Comparison of ENCODE assay signal across 22 mouse cellular contexts in genomic region chr13:110580570-110580969, GRCm38 (mm10).
DNase-seq lines count a peak whose midpoint lies in the region; ATAC-seq and TF ChIP-seq lines count a peak whose summit lies in the region.
"Had no signal": no experiment of that assay in that cellular context is flagged by ENCODE, and none has a peak within 500 bp of the region (broad histone marks: within the 10 kb centered on the region; RNA-seq: fewer than 3 reads in every experiment).

No protein-coding gene starts in this region.

- peak; percentile 77 for ATAC-seq in forebrain, embryonic 13.5 days
- peak; percentile 67 for ATAC-seq in forebrain, embryonic 15.5 days (replicated peaks)
- ATAC-seq: CD4-positive, CD25-positive, alpha-beta regulatory T cell, adult 4 months; intestine, postnatal 0 days had no signal

- no peak overlapping the region for H3K9ac ChIP-seq in forebrain, embryonic 13.5 days
- no peak overlapping the region for H3K9ac ChIP-seq in forebrain, embryonic 15.5 days (replicated peaks)
- H3K9ac ChIP-seq: heart, embryonic 12.5 days; heart, embryonic 15.5 days; hindbrain, embryonic 14.5 days had no signal

- no peak for TF ChIP-seq POLR2A in brain, embryonic 14.5 days (IDR thresholded peaks at IDR 0.05; ENCODE audit: borderline replicate concordance, extremely low read depth, insufficient read depth, insufficient read length, poor library complexity, severe bottlenecking)

- H3K4me1 ChIP-seq in forebrain, embryonic 13.5 days, result peaks cover 1% of the 10 kb centered on the region; the same call in 1 of the 2 replicates
- no peaks in the 10 kb centered on the region; the same call in 1 of the 2 replicates for H3K4me1 ChIP-seq in forebrain, embryonic 10.5 days
- peaks cover 9% of the 10 kb centered on the region for H3K4me1 ChIP-seq in forebrain, embryonic 15.5 days
- H3K4me1 ChIP-seq: heart, embryonic 15.5 days had no signal

- TF ChIP-seq CTCF in layer of hippocampus, adult 2 months (conservative IDR thresholded peaks at IDR 0.05), result no peak
- no peak for TF ChIP-seq CTCF in brain, embryonic 14.5 days (IDR thresholded peaks at IDR 0.05; ENCODE audit: borderline replicate concordance, extremely low read depth, insufficient read depth, insufficient read length)

- H3K9me3 ChIP-seq in forebrain, embryonic 13.5 days (replicated peaks), result no peaks in the 10 kb centered on the region
- no peaks in the 10 kb centered on the region for H3K9me3 ChIP-seq in forebrain, embryonic 10.5 days
- H3K9me3 ChIP-seq in forebrain, embryonic 15.5 days, result no peaks in the 10 kb centered on the region
- H3K9me3 ChIP-seq: heart, embryonic 12.5 days; heart, embryonic 15.5 days had no signal

- no peak overlapping the region for H3K4me3 ChIP-seq in forebrain, embryonic 13.5 days
- no peak overlapping the region for H3K4me3 ChIP-seq in forebrain, embryonic 10.5 days
- no peak overlapping the region for H3K4me3 ChIP-seq in layer of hippocampus, adult 2 months
- H3K4me3 ChIP-seq in forebrain, embryonic 15.5 days, result no peak overlapping the region
- H3K4me3 ChIP-seq: heart, embryonic 12.5 days; heart, embryonic 15.5 days had no signal

- no peak overlapping the region for H3K27ac ChIP-seq in forebrain, embryonic 13.5 days
- no peak overlapping the region for H3K27ac ChIP-seq in forebrain, embryonic 10.5 days
- H3K27ac ChIP-seq in layer of hippocampus, adult 2 months, result peak overlapping the region; percentile 60
- H3K27ac ChIP-seq in forebrain, embryonic 15.5 days (replicated peaks), result no peak overlapping the region
- H3K27ac ChIP-seq: heart, embryonic 15.5 days; hindbrain, embryonic 14.5 days had no signal

- no peak for DNase-seq in forebrain, embryonic 10.5 days (ENCODE audit: extremely low spot score, low spot score)
- DNase-seq in layer of hippocampus, adult 2 months (ENCODE audit: low spot score in 2 of 2), result no peak
- no peak for DNase-seq in layer of hippocampus, postnatal 36 days
- DNase-seq in brain, embryonic 14.5 days (ENCODE audit: low read depth), result peak; percentile 83
- DNase-seq in right cerebral cortex, postnatal 14 days, result no peak
- DNase-seq: adrenal gland, adult 2 months; adrenal gland, postnatal 14 days; cerebellum, adult 11-12 months; cerebellum, adult 8-10 months; cerebellum, postnatal 14 days; gastrocnemius, postnatal 25 days; heart, adult 18-20 months; heart, postnatal 10 days; heart, postnatal 36 days; kidney, adult 2 months had no signal

- no peaks in the 10 kb centered on the region for H3K36me3 ChIP-seq in forebrain, embryonic 13.5 days (ENCODE audit: poor library complexity, severe bottlenecking)
- H3K36me3 ChIP-seq in forebrain, embryonic 10.5 days (replicated peaks), result no peaks in the 10 kb centered on the region
- no peaks in the 10 kb centered on the region for H3K36me3 ChIP-seq in forebrain, embryonic 15.5 days
- H3K36me3 ChIP-seq: heart, embryonic 12.5 days; heart, embryonic 15.5 days had no signal

- WGBS in forebrain, embryonic 13.5 days, result 71% methylated on average over 5 of the region's 5 CpGs
- 83% methylated on average over 5 of the region's 5 CpGs for WGBS in forebrain, embryonic 10.5 days
- WGBS in forebrain, embryonic 15.5 days, result 32% methylated on average over 5 of the region's 5 CpGs

- H3K4me2 ChIP-seq in forebrain, embryonic 13.5 days, result no peak overlapping the region
- H3K4me2 ChIP-seq in forebrain, embryonic 15.5 days (replicated peaks), result no peak overlapping the region
- H3K4me2 ChIP-seq: heart, embryonic 12.5 days; heart, embryonic 15.5 days; hindbrain, embryonic 14.5 days had no signal

- no peaks in the 10 kb centered on the region for H3K27me3 ChIP-seq in forebrain, embryonic 13.5 days
- H3K27me3 ChIP-seq in forebrain, embryonic 10.5 days (ENCODE audit: poor library complexity, severe bottlenecking), result no peaks in the 10 kb centered on the region
- no peaks in the 10 kb centered on the region for H3K27me3 ChIP-seq in forebrain, embryonic 15.5 days
- H3K27me3 ChIP-seq: heart, embryonic 12.5 days; heart, embryonic 15.5 days had no signal
